Mouse (Mus musculus): Measurements from ENCODE around the gene Qtrt1. TPM values are rescaled to one million over a fixed set of nuclear protein-coding genes. Genes with fewer than 3 reads are reported as not detected.

Gene Qtrt1
- polyA plus RNA-seq, 1 experiment from 2014 or later, result 42.3 TPM

DNA sequence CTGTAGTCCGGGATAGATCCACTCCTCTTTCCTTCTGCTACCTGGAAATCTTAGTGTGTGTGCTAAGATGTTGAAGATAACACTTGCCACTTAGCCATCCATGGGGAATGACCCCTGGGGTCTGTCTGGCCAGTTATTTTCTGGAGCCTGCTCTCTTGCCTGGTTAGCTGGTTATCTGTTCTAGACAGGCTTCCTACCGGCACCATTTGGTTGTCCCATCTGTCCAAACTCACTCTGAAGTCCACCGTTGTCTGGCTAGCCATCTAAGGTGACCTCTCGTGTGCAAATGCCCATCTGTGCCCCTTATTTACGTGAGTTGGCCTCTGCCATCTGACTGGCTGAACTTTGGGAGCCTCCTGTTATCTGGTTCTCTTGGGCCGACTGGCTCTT is 13.9 kb downstream of the Qtrt1 start:
- no peak for ATAC-seq (ENCODE audit: insufficient number of reproducible peaks, low FRiP score, low TSS enrichment, low read depth)
- WGBS, result 6% methylated on average over 6 of the region's 6 CpGs
- no peaks in the 10 kb centered on the region for H3K27me3 ChIP-seq
- H3K4me2 ChIP-seq, result peak overlapping the region; percentile 87
- no peaks in the 10 kb centered on the region for H3K9me3 ChIP-seq
- H3K4me1 ChIP-seq, result peaks cover 36% of the 10 kb centered on the region
- H3K4me3 ChIP-seq, result peak overlapping the region; percentile 86
- no peak overlapping the region for H3K27ac ChIP-seq
- peak overlapping the region; percentile 86 for H3K9ac ChIP-seq
- H3K36me3 ChIP-seq, result peaks cover 12% of the 10 kb centered on the region

DNA sequence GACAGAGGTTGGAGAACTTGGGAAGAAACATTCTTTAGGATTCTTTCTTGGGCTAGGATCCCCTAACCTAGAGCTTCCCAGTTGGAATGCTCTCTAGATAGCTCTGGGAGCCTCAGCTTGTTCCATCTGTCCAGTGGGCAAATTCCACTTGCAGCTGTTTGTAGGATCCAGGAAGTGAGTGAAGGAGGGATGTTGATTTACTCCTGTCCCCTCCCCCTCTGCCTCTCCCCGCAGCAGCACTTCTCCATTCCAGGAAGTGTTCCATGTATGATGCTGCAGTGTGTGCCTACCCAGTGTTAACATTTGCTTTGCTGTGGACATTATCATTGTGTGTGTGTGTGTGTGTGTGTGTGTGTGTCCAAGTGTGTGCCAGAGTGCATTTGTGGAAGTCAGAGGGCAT is 14.4 kb downstream of the Qtrt1 start:
- no peaks in the 10 kb centered on the region for H3K27me3 ChIP-seq
- H3K27ac ChIP-seq, result no peak overlapping the region
- H3K9me3 ChIP-seq, result no peaks in the 10 kb centered on the region
- WGBS, result 0% methylated on average over 1 of the region's 1 CpGs
- H3K4me3 ChIP-seq, result peak overlapping the region; percentile 86
- peak overlapping the region; percentile 87 for H3K4me2 ChIP-seq
- peak overlapping the region; percentile 86 for H3K9ac ChIP-seq
- peaks cover 7% of the 10 kb centered on the region for H3K36me3 ChIP-seq
- no peak for ATAC-seq (ENCODE audit: insufficient number of reproducible peaks, low FRiP score, low TSS enrichment, low read depth)
- H3K4me1 ChIP-seq, result peaks cover 39% of the 10 kb centered on the region

GRCm38 (mm10) chr9:21426525-21426924 is 14.9 kb downstream of the Qtrt1 start:
- Histone ChIP-seq H3K27me3 (no peaks in the 10 kb centered on the region), H3K9ac (no peak overlapping the region), H3K27ac (no peak overlapping the region), H3K36me3 (peaks cover 2% of the 10 kb centered on the region), H3K4me1 (peaks cover 39% of the 10 kb centered on the region), H3K9me3 (no peaks in the 10 kb centered on the region), H3K4me2 (peak overlapping the region; percentile 87; the same call in 1 of the 2 replicates), H3K4me3 (peak overlapping the region; percentile 86; the same call in 1 of the 2 replicates)
- WGBS, result 65% methylated on average over 2 of the region's 2 CpGs
- ATAC-seq (ENCODE audit: insufficient number of reproducible peaks, low FRiP score, low TSS enrichment, low read depth), result no peak

DNA sequence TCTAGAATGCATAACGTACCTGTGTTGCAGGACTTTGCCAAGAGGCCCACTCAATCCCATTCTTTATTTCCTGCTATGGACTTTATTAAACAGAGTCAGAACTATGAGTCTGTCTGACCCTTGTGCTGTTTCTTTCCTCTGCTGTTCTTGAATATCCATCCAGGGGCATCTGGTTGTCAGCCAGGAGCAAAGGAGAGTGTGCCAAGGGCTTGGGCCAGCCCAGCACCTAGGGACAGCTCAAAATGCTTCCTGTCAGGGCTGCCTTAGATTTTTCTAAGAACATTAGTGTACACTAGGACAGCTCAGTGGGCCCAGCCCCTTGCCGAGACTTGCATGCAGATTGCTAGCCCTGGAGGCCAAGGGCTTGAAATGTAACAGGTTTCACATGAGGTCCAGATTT is 16.1 kb downstream of the Qtrt1 start:
- Histone ChIP-seq H3K4me1 (peaks cover 39% of the 10 kb centered on the region), H3K4me2 (no peak overlapping the region), H3K9ac (no peak overlapping the region), H3K27me3 (no peaks in the 10 kb centered on the region), H3K36me3 (no peaks in the 10 kb centered on the region), H3K9me3 (no peaks in the 10 kb centered on the region), H3K4me3 (no peak overlapping the region), H3K27ac (no peak overlapping the region)
- 66% methylated on average over 2 of the region's 2 CpGs for WGBS
- no peak for ATAC-seq (ENCODE audit: insufficient number of reproducible peaks, low FRiP score, low TSS enrichment, low read depth)

GRCm38 (mm10) chr9:21428178-21428577 is 16.5 kb downstream of the Qtrt1 start:
- Histone ChIP-seq H3K4me3 (no peak overlapping the region), H3K4me1 (peaks cover 41% of the 10 kb centered on the region), H3K27ac (0 out of 2 replicates have a peak overlapping the region, but pooled peaks have one; percentile 8), H3K27me3 (no peaks in the 10 kb centered on the region), H3K9ac (no peak overlapping the region), H3K4me2 (no peak overlapping the region), H3K9me3 (no peaks in the 10 kb centered on the region), H3K36me3 (no peaks in the 10 kb centered on the region)
- no peak for ATAC-seq (ENCODE audit: insufficient number of reproducible peaks, low FRiP score, low TSS enrichment, low read depth)
- 85% methylated on average over 6 of the region's 6 CpGs for WGBS

DNA sequence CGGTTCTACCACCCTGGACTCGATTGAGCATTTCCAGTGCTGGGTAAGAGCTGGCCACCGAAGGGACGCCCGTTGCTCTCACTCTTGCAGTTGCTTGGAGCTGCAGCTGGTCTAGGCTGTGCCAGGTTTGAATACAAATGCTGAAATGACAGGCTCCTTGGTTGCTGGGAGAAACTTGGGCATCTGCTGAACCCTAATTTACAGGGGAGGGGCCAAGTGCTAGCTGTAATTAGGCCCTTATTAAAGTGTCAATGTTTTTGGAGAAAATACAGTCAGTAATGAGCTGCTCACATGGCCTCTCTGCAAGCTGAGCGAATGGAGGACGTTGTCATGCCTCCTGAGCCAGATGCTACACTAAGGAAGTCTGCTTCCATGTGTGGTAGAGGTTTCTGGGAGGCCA is 19.1 kb downstream of the Qtrt1 start:
- no peak overlapping the region for H3K27ac ChIP-seq
- no peak for ATAC-seq (ENCODE audit: insufficient number of reproducible peaks, low FRiP score, low TSS enrichment, low read depth)
- H3K4me2 ChIP-seq, result no peak overlapping the region
- WGBS, result 62% methylated on average over 7 of the region's 7 CpGs
- H3K36me3 ChIP-seq, result no peaks in the 10 kb centered on the region
- no peaks in the 10 kb centered on the region for H3K9me3 ChIP-seq
- no peak overlapping the region for H3K9ac ChIP-seq
- peaks cover 42% of the 10 kb centered on the region for H3K4me1 ChIP-seq
- no peaks in the 10 kb centered on the region for H3K27me3 ChIP-seq
- H3K4me3 ChIP-seq, result no peak overlapping the region

DNA sequence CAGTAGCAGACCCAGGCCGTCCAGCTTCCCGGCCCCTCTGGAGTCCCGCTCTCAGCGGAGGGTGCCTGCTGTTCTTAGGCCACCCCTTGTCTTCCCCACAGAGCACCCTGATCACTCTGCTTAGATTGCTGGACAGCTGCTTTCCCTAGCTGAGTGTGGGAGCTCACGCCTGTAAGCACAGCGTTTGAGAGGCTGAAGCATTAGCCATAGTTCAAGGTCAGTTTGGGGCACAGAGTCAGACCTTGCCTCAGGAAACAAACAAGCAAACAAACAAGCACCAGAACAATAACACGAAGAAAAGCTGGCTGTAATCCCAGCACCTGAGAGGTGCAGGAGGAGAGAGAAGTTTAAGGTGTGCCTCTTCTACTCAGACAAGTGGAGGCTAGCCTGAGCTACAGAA is 20.4 kb downstream of the Qtrt1 start:
- Histone ChIP-seq H3K4me2 (no peak overlapping the region), H3K27me3 (no peaks in the 10 kb centered on the region), H3K4me3 (no peak overlapping the region), H3K9me3 (no peaks in the 10 kb centered on the region), H3K27ac (no peak overlapping the region), H3K9ac (no peak overlapping the region), H3K36me3 (no peaks in the 10 kb centered on the region), H3K4me1 (peaks cover 31% of the 10 kb centered on the region)
- 88% methylated on average over 7 of the region's 7 CpGs for WGBS
- ATAC-seq (ENCODE audit: insufficient number of reproducible peaks, low FRiP score, low TSS enrichment, low read depth), result no peak

DNA sequence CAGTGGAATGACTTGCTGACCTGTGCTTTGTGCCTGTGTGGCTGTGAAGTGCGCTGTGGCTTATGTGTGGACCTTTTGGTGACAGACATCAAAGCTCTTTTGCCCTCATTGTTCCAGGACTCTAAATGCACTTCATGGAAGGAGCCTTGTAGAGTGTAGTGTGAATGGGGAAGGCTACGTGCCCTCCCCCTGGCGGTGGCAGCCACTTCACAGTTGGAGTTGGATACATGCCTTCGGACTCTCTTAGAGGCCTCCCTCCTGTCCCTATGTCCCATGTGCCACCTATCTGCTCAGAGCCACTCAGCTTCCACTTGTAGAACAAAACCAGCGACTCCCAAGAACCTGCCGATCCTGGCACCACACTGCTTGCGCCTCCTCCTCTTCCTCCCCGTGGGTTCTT is 22.1 kb downstream of the Qtrt1 start:
- H3K9ac ChIP-seq, result no peak overlapping the region
- 94% methylated on average over 8 of the region's 8 CpGs for WGBS
- peaks cover 31% of the 10 kb centered on the region for H3K4me1 ChIP-seq
- H3K27ac ChIP-seq, result peak overlapping the region; percentile 55
- H3K9me3 ChIP-seq, result no peaks in the 10 kb centered on the region
- H3K4me2 ChIP-seq, result no peak overlapping the region
- H3K4me3 ChIP-seq, result no peak overlapping the region
- ATAC-seq (ENCODE audit: insufficient number of reproducible peaks, low FRiP score, low TSS enrichment, low read depth), result no peak
- no peaks in the 10 kb centered on the region for H3K27me3 ChIP-seq
- H3K36me3 ChIP-seq, result no peaks in the 10 kb centered on the region

DNA sequence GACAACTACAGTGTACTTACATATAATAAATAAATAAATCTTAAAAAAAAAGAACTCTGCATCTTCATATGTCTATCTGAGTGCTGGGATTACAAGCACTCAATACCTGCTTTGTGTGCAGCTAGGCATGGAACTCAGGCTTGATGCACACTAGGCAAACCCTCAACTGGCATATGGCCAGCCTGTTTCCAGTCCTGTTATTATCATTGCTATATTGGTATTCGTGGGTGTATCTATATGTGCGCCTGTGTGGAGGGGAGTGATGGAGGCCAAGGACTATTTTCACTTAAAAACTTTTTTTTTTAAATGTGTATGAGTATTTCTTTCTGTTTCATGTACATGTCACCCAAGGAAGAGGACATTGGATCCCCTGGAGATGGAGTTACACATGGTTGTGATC is 22.8 kb downstream of the Qtrt1 start:
- 91% methylated on average over 2 of the region's 2 CpGs for WGBS
- Histone ChIP-seq H3K4me2 (no peak overlapping the region), H3K4me3 (no peak overlapping the region), H3K9ac (no peak overlapping the region), H3K36me3 (no peaks in the 10 kb centered on the region), H3K4me1 (peaks cover 29% of the 10 kb centered on the region), H3K27me3 (no peaks in the 10 kb centered on the region), H3K27ac (no peak overlapping the region), H3K9me3 (no peaks in the 10 kb centered on the region)
- ATAC-seq (ENCODE audit: insufficient number of reproducible peaks, low FRiP score, low TSS enrichment, low read depth), result no peak

- peaks cover 24% of the 10 kb centered on the region for H3K4me1 ChIP-seq
- no peak for ATAC-seq (ENCODE audit: insufficient number of reproducible peaks, low FRiP score, low TSS enrichment, low read depth)
- no peak overlapping the region for H3K4me3 ChIP-seq
- no peak overlapping the region for H3K4me2 ChIP-seq
- no peaks in the 10 kb centered on the region for H3K9me3 ChIP-seq
- H3K27me3 ChIP-seq, result no peaks in the 10 kb centered on the region
- H3K9ac ChIP-seq, result no peak overlapping the region
- peak overlapping the region; percentile 47; the same call in 1 of the 2 replicates for H3K27ac ChIP-seq
- WGBS, result 78% methylated on average over 7 of the region's 7 CpGs
- no peaks in the 10 kb centered on the region for H3K36me3 ChIP-seq
These were observed 24.4 kb downstream of the Qtrt1 start for GRCm38 (mm10) chr9:21435777-21436635.

DNA sequence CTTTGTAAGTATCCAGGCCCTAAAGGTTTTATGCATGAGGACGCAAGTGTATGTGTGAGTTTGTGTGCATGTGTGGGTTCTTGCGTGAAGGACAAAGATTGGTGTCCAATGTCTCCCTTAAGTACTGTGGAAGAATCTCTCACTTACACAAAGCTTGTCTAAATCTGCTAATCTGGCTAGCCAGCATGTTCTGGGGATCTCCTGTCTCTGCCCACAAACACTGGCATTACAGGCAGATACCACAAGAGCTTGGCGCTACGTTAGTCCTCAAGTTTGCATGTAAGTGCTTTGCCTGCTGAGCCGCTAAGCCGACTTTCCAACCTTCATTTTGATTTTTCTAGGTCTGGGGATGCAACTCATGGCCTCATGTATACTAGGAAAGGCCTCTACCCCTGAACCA is 25.9 kb downstream of the Qtrt1 start:
- Histone ChIP-seq H3K27ac (0 out of 2 replicates have a peak overlapping the region, but pooled peaks have one; percentile 51), H3K36me3 (no peaks in the 10 kb centered on the region), H3K9ac (no peak overlapping the region), H3K27me3 (no peaks in the 10 kb centered on the region), H3K4me2 (no peak overlapping the region), H3K4me3 (no peak overlapping the region), H3K9me3 (no peaks in the 10 kb centered on the region), H3K4me1 (peaks cover 24% of the 10 kb centered on the region)
- no peak for ATAC-seq (ENCODE audit: insufficient number of reproducible peaks, low FRiP score, low TSS enrichment, low read depth)
- WGBS, result 89% methylated on average over 6 of the region's 6 CpGs

DNA sequence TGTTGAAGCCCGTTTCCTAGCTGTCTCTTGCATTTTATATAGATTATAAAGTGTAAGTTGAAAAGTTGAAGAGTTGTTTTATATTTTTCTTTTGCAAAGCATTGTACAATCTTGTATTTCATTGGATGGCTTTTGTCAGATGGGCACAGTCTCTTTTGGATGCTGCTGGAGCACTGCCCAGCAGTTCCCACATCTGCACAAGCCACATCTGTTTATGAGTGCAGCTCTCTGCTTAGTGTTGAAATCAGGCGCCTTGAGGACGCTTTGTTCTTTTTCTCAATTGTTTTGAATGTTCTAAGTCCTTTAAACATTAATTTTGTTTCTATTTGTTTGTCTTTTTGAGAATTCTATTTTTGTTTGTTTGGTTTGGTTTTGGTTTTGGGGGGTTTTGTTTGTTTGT is 26.6 kb downstream of the Qtrt1 start:
- Histone ChIP-seq H3K4me1 (peaks cover 22% of the 10 kb centered on the region), H3K36me3 (no peaks in the 10 kb centered on the region), H3K27me3 (no peaks in the 10 kb centered on the region), H3K4me3 (no peak overlapping the region), H3K9me3 (no peaks in the 10 kb centered on the region), H3K27ac (0 out of 2 replicates have a peak overlapping the region, but pooled peaks have one; percentile 51), H3K4me2 (no peak overlapping the region), H3K9ac (no peak overlapping the region)
- WGBS, result 36% methylated on average over 3 of the region's 3 CpGs
- ATAC-seq (ENCODE audit: insufficient number of reproducible peaks, low FRiP score, low TSS enrichment, low read depth), result no peak

Data from limb, embryonic 15.5 days (tissue).